Mouse (Mus musculus): Measurements from ENCODE around the gene Mum1l1.

DNA sequence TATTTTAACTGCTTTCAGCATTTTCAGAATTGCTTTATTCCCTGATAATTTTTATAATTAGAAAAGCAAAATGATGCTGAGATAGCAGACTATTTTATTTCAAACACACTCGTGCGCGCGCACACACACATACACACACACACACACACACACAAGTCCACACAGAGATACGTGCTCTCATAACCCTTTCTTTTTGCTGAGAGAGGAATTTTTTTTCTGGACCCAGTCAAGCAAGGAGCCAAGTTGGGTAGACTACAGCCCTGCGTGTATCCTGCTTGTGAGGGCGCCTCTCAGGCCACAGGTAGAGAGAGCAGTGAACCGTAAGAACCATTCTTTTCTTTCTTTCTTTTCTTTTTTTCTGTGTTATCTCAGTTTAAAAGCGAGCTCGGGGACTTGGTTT lies 7.9 kb downstream of the Mum1l1 start:
- TF ChIP-seq CTCF (IDR thresholded peaks at IDR 0.05; ENCODE audit: low read depth) (no peak), EP300 (IDR thresholded peaks at IDR 0.05; ENCODE audit: low read depth) (no peak)
